Mouse (Mus musculus) midbrain, embryonic 12.5 days (tissue): ENCODE results near the gene Gm1673. TPM values are rescaled to one million over a fixed set of nuclear protein-coding genes. Genes with fewer than 3 reads are reported as not detected.
"Not testable (repeated sequence)": the region's sequence is repeated elsewhere in the genome, so short reads cannot be mapped to it uniquely, and the experiment has no call there.

Source experiments
- ATAC-seq: fragments of 200-750 bp; cut with Nextera tagmentation; 2 replicates; pipeline ENCODE4 v1.8.0; 2017; ENCODE audit warnings: low read depth, moderate TSS enrichment, moderate library complexity; ENCODE audit not compliant: low FRiP score
- H3K27ac ChIP-seq: fragments of 300-500 bp; sonication (generic); replicated peaks from 2 replicates; pipeline ENCODE4 v1.5.1; 2016; ENCODE audit warnings: mild to moderate bottlenecking
- H3K27me3 ChIP-seq: fragments of 300-500 bp; sonication (generic); 2 replicates; pipeline ENCODE4 v1.6.1; 2016; ENCODE audit warnings: mild to moderate bottlenecking
- H3K36me3 ChIP-seq: fragments of 300-500 bp; sonication (generic); 2 replicates; pipeline ENCODE4 v1.6.1; 2016
- H3K4me1 ChIP-seq: fragments of 300-500 bp; sonication (generic); 2 replicates; pipeline ENCODE4 v1.6.1; 2016
- H3K4me2 ChIP-seq: fragments of 300-500 bp; sonication (generic); replicated peaks from 2 replicates; pipeline ENCODE4 v1.6.1; 2016; ENCODE audit warnings: mild to moderate bottlenecking, moderate library complexity
- H3K4me3 ChIP-seq: fragments of 300-500 bp; sonication (generic); 2 replicates; pipeline ENCODE4 v1.5.1; 2016; ENCODE audit warnings: mild to moderate bottlenecking
- H3K9ac ChIP-seq: fragments of 300-500 bp; sonication (generic); replicated peaks from 2 replicates; pipeline ENCODE4 v1.6.1; 2016; ENCODE audit warnings: mild to moderate bottlenecking, moderate library complexity
- H3K9me3 ChIP-seq: fragments of 300-500 bp; sonication (generic); 2 replicates; pipeline ENCODE4 v1.6.1; 2016; ENCODE audit warnings: mild to moderate bottlenecking
- whole genome bisulfite sequencing: fragments of 180-500 bp; shearing (Covaris S2); methylation state at CpG from one replicate; pipeline ENCODE4 v1.1.7; 2016; 5-methylcytosine and 5-hydroxymethylcytosine counted together
- polyA plus RNA-seq: library from polyadenylated mRNA; unstranded; fragments of >200 nt; fragmentation: Nextera tagmentation; extraction: Ambion mirVana; gene quantifications from 2 replicates; pipeline ENCODE4 v1.2.1, GENCODE M21; 2016

Gm1673 gene
- 396 and 400 TPM in 2 replicates for polyA plus RNA-seq

DNA sequence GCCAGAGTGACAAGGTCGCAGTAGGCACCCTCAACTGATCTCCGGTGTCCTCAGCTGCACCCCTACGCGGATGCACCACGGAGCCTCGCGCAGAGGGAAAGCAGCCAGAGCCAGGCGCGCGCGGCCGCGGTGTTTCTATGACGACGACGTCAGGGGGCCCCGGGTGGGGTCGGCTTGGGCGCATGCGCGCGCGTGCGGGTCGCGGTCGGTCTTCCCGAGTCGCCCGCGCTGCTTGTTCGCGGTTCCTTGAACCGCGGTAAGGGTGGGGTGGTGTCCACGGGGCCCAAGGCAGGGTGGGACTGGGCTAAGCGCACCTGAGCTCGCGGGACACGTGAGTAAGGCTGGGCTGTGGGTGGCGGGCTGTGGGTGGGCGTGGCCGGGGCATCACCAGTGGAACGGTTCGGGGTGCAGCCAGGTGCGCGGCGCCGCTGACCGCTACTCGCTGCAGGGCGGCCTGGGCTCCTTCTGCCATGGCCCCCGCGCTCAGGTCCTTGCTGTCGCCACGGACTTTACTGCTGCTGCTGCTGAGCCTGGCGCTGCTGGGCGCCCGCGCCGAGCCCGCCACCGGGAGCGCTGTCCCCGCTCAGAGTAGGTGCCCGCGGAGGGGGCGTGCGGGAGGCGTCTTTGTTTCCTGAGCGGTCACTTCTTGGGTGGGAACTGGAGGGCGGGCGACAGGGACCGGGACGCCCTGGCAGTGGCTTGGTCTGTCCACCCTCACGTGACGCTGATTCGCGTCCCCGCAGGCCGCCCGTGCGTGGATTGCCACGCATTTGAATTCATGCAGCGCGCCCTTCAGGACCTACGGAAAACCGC lies at the start of gene Gm1673:
Gene Gm1673 (plus strand): TSS at position 125 of the 813 bp plus-strand sequence.
- Histone ChIP-seq H3K9me3 (no peaks in the 10 kb centered on the region; the same call in 1 of the 2 replicates), H3K4me3 (peak within 1 kb of the TSS; percentile 92), H3K27ac (peak within 1 kb of the TSS; percentile 86), H3K9ac (peak within 1 kb of the TSS; percentile 84), H3K4me1 (peaks cover 22% of the 10 kb centered on the region), H3K4me2 (peak within 1 kb of the TSS; percentile 79), H3K27me3 (no peaks in the 10 kb centered on the region), H3K36me3 (peaks cover 14% of the 10 kb centered on the region)
- peak; percentile 86 for ATAC-seq
- under 1% methylated on average over 75 of the region's 88 CpGs for WGBS

DNA sequence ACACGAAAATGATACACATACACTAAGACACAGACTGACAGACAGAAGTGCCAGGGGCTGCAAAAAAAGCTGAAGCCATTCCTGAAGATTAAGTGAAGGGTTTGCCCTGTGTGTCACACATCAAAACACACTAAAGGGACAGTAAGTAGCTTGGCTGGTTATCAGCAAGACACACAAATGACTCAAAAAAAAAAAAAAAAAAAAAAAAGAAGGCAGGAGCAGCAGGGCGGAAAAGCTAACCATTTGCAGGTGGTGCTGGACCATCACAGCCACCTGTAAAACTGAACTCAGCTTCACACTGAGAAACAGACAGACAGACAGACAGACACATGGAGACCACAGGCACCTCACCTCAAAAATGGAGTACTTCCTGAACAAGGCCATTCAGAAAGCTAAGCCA lies 49.2 kb upstream of the Gm1673 start:
- 0 out of 2 replicates have a peak, but pooled peaks cover 5% of the 10 kb centered on the region for H3K9me3 ChIP-seq
- no peak overlapping the region for H3K27ac ChIP-seq
- H3K4me2 ChIP-seq: peak overlapping the region; percentile 54
- WGBS: 79% methylated on average over 2 of the region's 2 CpGs
- 0 out of 2 replicates have a peak overlapping the region, but pooled peaks have one; percentile 2 for H3K4me3 ChIP-seq
- no peaks in the 10 kb centered on the region for H3K27me3 ChIP-seq
- no peak overlapping the region for H3K9ac ChIP-seq
- peaks cover 20% of the 10 kb centered on the region for H3K36me3 ChIP-seq
- H3K4me1 ChIP-seq: peaks cover 28% of the 10 kb centered on the region
- ATAC-seq: no peak

GRCm38 (mm10) chr5:33934877-33935276 lies 48.4 kb upstream of the Gm1673 start:
- WGBS: 87% methylated on average over 7 of the region's 7 CpGs
- no peak for ATAC-seq

DNA sequence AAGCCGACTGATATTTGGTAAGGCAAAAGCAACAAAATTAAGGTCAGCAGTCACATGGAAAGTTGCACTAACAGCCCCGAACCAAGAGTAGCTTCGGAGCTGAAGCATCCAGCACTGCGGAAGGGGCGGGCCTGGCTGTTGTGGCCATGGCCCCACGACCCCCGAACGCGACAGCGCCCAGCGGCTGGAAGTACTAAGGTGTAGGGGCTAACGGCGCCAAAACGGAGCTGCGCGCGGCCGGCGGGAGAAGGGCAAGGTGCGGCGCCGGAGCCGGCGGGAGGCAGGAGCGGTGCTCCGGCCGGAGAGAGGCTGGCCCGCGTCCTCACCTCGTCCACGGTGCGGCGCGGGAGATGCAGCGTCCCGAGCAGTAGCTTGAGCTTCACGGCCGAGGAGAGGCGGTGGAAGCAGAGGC lies 47.5 kb upstream of the Gm1673 start:
- peaks cover 13% of the 10 kb centered on the region; the same call in 1 of the 2 replicates for H3K36me3 ChIP-seq
- H3K9me3 ChIP-seq: 0 out of 2 replicates have a peak, but pooled peaks cover 7% of the 10 kb centered on the region
- H3K4me3 ChIP-seq: peak overlapping the region; percentile 87
- peaks cover 28% of the 10 kb centered on the region for H3K4me1 ChIP-seq
- no peak; the same call in 1 of the 2 replicates for ATAC-seq
- under 1% methylated on average over 30 of the region's 39 CpGs for WGBS
- peak overlapping the region; percentile 54 for H3K4me2 ChIP-seq
- H3K27ac ChIP-seq: peak overlapping the region; percentile 92
- H3K27me3 ChIP-seq: no peaks in the 10 kb centered on the region
- H3K9ac ChIP-seq: peak overlapping the region; percentile 89

More at GRCm38 (mm10) chr5:33934877-33935276, 48.4 kb upstream of the Gm1673 start:
- H3K4me2 ChIP-seq: peak overlapping the region; percentile 54
- H3K4me3 ChIP-seq: peak overlapping the region; percentile 87
- 0 out of 2 replicates have a peak, but pooled peaks cover 3% of the 10 kb centered on the region for H3K9me3 ChIP-seq
- no peaks in the 10 kb centered on the region for H3K27me3 ChIP-seq
- H3K9ac ChIP-seq: no peak overlapping the region
- peaks cover 28% of the 10 kb centered on the region for H3K4me1 ChIP-seq
- no peak overlapping the region for H3K27ac ChIP-seq
- peaks cover 15% of the 10 kb centered on the region for H3K36me3 ChIP-seq

DNA sequence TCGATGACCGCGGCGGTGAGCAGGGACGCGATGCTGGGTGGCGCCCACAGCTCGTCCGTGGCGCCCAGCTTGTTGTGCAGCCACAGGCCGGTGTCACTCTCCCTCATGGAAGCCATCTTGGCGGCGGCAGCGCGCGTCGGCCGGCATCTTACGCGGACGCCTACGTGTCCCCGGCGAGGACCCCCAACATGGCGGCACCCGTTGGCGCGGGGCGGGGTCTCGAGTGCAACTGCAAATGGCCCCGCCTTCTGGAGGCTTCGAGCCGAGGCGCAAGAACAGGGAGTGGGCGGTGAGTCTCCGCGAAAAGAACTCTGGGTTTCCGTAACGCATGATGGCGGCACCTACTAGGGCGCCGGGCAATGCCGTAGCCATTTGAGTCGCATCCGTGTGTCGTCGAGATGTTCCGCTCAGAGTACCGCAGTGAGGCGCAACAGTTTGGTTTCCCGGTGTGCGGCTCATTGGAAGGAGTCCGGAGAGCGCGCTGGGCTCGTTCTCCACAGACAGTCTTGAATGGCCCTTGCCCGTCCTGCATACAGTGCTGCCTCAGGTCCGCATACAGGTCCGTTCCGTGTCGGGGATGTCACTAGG lies 47.0 kb upstream of the Gm1673 start, which contains the start of gene Nelfa:
Gene Nelfa (minus strand): TSS at position 294 of the 588 bp plus-strand sequence.
- H3K4me3 ChIP-seq: peak within 1 kb of the TSS; percentile 87

DNA sequence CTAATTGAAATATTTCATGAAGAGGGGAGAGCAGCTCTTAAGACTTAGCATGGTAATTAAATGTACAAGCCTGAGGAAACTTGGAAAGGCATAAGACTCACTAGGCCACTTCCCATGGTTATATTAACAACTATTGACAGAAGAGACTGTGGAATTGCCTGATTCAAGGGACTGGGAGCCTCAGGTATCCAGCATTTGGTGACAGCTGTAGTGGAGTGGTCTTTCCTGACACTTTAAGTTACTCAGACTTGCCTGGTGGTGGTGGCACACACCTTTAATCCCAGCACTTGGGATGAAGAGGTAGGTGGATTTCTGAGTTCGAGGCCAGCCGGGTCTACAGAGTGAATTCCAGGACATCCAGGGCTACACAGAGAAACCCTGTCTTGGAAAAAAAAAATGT lies 46.0 kb upstream of the Gm1673 start:
- H3K4me2 ChIP-seq: peak overlapping the region; percentile 68
- peaks cover 28% of the 10 kb centered on the region for H3K4me1 ChIP-seq
- peaks cover 19% of the 10 kb centered on the region for H3K9me3 ChIP-seq
- peak overlapping the region; percentile 87 for H3K4me3 ChIP-seq
- ATAC-seq: no peak
- no peaks in the 10 kb centered on the region for H3K27me3 ChIP-seq
- no peak overlapping the region for H3K27ac ChIP-seq
- 0 out of 2 replicates have a peak, but pooled peaks cover 8% of the 10 kb centered on the region for H3K36me3 ChIP-seq
- peak overlapping the region; percentile 63; the same call in 1 of the 2 replicates for H3K9ac ChIP-seq
- WGBS: 90% methylated on average over 2 of the region's 2 CpGs

More for the DNA sequence above, 47.0 kb upstream of the Gm1673 start, which contains the start of gene Nelfa:
- H3K27me3 ChIP-seq: no peaks in the 10 kb centered on the region
- WGBS: under 1% methylated on average over 59 of the region's 61 CpGs
- H3K9ac ChIP-seq: peak within 1 kb of the TSS; percentile 89
- H3K9me3 ChIP-seq: peaks cover 11% of the 10 kb centered on the region; the same call in 1 of the 2 replicates
- peak within 1 kb of the TSS; percentile 92 for H3K27ac ChIP-seq
- H3K4me1 ChIP-seq: peaks cover 28% of the 10 kb centered on the region
- peaks cover 12% of the 10 kb centered on the region; the same call in 1 of the 2 replicates for H3K36me3 ChIP-seq
- H3K4me2 ChIP-seq: peak within 1 kb of the TSS; percentile 68
- peak; percentile 95 for ATAC-seq

DNA sequence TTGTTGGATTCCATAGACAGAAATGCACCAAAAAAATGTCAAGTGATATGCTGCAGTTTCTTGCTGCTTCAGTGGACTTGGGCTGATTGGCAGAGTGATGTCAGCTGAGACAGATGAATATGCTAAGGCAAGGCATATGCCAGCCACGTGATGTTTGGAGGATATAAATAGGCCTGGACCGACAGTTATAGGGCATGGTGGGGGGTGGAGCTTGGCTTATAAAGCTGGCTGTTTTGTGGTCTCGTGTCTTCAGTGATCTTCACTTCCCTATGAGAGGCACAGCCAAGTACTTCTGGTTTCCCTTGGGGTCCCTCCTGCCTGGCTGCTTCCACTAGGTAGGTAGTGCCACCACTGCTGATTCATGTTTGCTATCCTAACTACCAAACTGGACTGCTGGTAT lies 44.8 kb upstream of the Gm1673 start:
- no peak overlapping the region for H3K27ac ChIP-seq
- no peak overlapping the region for H3K9ac ChIP-seq
- no peak overlapping the region for H3K4me2 ChIP-seq
- peaks cover 27% of the 10 kb centered on the region for H3K9me3 ChIP-seq
- WGBS: 98% methylated on average over 3 of the region's 3 CpGs
- peaks cover 28% of the 10 kb centered on the region for H3K4me1 ChIP-seq
- H3K4me3 ChIP-seq: no peak overlapping the region
- 0 out of 2 replicates have a peak, but pooled peaks cover 8% of the 10 kb centered on the region for H3K36me3 ChIP-seq
- no peak for ATAC-seq
- no peaks in the 10 kb centered on the region for H3K27me3 ChIP-seq

DNA sequence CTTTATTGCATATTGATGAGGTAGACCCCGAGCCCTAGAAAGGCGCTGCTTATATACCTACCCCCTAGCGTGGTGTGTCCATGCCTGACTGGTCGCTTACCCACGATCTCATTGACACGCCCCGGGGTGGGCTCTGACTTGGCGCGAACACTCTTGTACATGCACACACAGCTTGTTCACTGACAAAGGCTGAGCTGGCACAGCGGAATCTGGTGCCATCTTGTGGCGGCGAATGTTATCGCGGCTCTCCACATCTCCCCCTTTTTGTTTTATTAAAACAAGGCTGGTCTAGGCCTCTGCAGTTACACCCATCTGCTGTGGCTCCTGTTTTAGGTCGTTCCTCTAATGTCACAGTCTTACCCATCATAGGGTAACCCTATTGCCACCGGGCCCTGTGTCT lies 36.2 kb upstream of the Gm1673 start:
- not testable (repeated sequence) for H3K4me2 ChIP-seq, H3K4me1 ChIP-seq, H3K27me3 ChIP-seq, H3K36me3 ChIP-seq, H3K4me3 ChIP-seq, H3K27ac ChIP-seq, ATAC-seq, H3K9ac ChIP-seq
- WGBS: 83% methylated on average over 16 of the region's 16 CpGs
- H3K9me3 ChIP-seq: peaks cover 21% of the 10 kb centered on the region

DNA sequence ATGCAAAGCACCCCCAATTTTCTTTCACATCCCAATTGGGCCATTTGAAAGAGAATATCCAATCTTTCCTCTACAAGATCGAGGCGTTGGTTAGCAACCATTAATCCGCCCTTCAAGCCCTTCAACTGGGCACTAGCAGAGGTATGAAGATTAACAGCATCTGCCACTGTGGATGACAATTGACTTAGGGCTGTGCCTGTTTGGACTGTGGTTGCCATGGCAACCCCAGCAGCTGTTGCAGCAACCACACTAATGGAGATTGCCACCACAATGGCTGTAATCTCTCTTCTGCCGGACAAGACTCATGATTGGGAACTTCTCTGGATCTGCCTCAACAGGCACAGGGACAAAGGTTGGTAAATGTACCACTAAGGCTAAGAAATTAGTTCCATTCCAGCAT lies 34.9 kb upstream of the Gm1673 start:
- Histone ChIP-seq H3K27ac (no peak overlapping the region), H3K4me2 (no peak overlapping the region), H3K9ac (no peak overlapping the region), H3K4me3 (no peak overlapping the region), H3K9me3 (peaks cover 12% of the 10 kb centered on the region), H3K27me3 (no peaks in the 10 kb centered on the region), H3K4me1 (0 out of 2 replicates have a peak, but pooled peaks cover 2% of the 10 kb centered on the region), H3K36me3 (no peaks in the 10 kb centered on the region)
- WGBS: 61% methylated on average over 4 of the region's 4 CpGs
- no peak for ATAC-seq

GRCm38 (mm10) chr5:33953471-33954185 lies 29.6 kb upstream of the Gm1673 start:
- Histone ChIP-seq H3K4me1 (no peaks in the 10 kb centered on the region), H3K9me3 (peaks cover 11% of the 10 kb centered on the region), H3K27me3 (no peaks in the 10 kb centered on the region), H3K4me2 (no peak overlapping the region), H3K9ac (no peak overlapping the region), H3K27ac (no peak overlapping the region), H3K36me3 (no peaks in the 10 kb centered on the region), H3K4me3 (no peak overlapping the region)
- no peak for ATAC-seq
- WGBS: 85% methylated on average over 15 of the region's 17 CpGs

- H3K27me3 ChIP-seq: no peaks in the 10 kb centered on the region
- H3K27ac ChIP-seq: no peak overlapping the region
- no peaks in the 10 kb centered on the region for H3K36me3 ChIP-seq
- 25% methylated on average over 10 of the region's 10 CpGs for WGBS
- peaks cover 11% of the 10 kb centered on the region for H3K9me3 ChIP-seq
- ATAC-seq: peak; percentile 54; the same call in 1 of the 2 replicates
- no peaks in the 10 kb centered on the region for H3K4me1 ChIP-seq
- H3K9ac ChIP-seq: no peak overlapping the region
- no peak overlapping the region for H3K4me2 ChIP-seq
- no peak overlapping the region for H3K4me3 ChIP-seq
Observed at GRCm38 (mm10) chr5:33954354-33954753, 28.9 kb upstream of the Gm1673 start.
